Mouse (Mus musculus): ENCODE results near the gene Fli1. TPM values are rescaled to one million over a fixed set of nuclear protein-coding genes. Genes with fewer than 3 reads are reported as not detected.

Gene Fli1
- polyA plus RNA-seq, 1 experiment: not detected

- no peak for TF ChIP-seq POLR2A (IDR thresholded peaks at IDR 0.05; ENCODE audit: insufficient read depth, low read depth, low read length)
- TF ChIP-seq CTCF (IDR thresholded peaks at IDR 0.05; ENCODE audit: insufficient read depth, low read depth, low read length): no peak
- no peaks in the 10 kb centered on the region for H3K4me1 ChIP-seq (ENCODE audit: control insufficient read depth, insufficient read depth, low read length)
- 68% methylated on average over 4 of the region's 4 CpGs for WGBS
- no peak overlapping the region for H3K4me3 ChIP-seq (ENCODE audit: insufficient read depth, low read depth, low read length)
- no peak overlapping the region for H3K27ac ChIP-seq (ENCODE audit: insufficient read depth, low read depth, low read length)
These were observed 31.0 kb upstream of the Fli1 start for GRCm38 (mm10) chr9:32573638-32574037.

GRCm38 (mm10) chr9:32571676-32572075 lies 29.0 kb upstream of the Fli1 start:
- H3K4me3 ChIP-seq (ENCODE audit: insufficient read depth, low read depth, low read length): no peak overlapping the region
- TF ChIP-seq POLR2A (IDR thresholded peaks at IDR 0.05; ENCODE audit: insufficient read depth, low read depth, low read length) (no peak), CTCF (IDR thresholded peaks at IDR 0.05; ENCODE audit: insufficient read depth, low read depth, low read length) (no peak)

GRCm38 (mm10) chr9:32570547-32570946 lies 27.9 kb upstream of the Fli1 start:
- H3K4me1 ChIP-seq (ENCODE audit: control insufficient read depth, insufficient read depth, low read length): no peaks in the 10 kb centered on the region
- H3K27ac ChIP-seq (ENCODE audit: insufficient read depth, low read depth, low read length): no peak overlapping the region
- no peak overlapping the region for H3K4me3 ChIP-seq (ENCODE audit: insufficient read depth, low read depth, low read length)
- TF ChIP-seq POLR2A (IDR thresholded peaks at IDR 0.05; ENCODE audit: insufficient read depth, low read depth, low read length) (no peak), CTCF (IDR thresholded peaks at IDR 0.05; ENCODE audit: insufficient read depth, low read depth, low read length) (no peak)
- 92% methylated on average over 5 of the region's 5 CpGs for WGBS

More at GRCm38 (mm10) chr9:32571676-32572075, 29.0 kb upstream of the Fli1 start:
- Histone ChIP-seq H3K4me1 (ENCODE audit: control insufficient read depth, insufficient read depth, low read length) (no peaks in the 10 kb centered on the region), H3K27ac (ENCODE audit: insufficient read depth, low read depth, low read length) (no peak overlapping the region)
- WGBS: 59% methylated on average over 4 of the region's 4 CpGs

- Histone ChIP-seq H3K4me1 (ENCODE audit: control insufficient read depth, insufficient read depth, low read length) (no peaks in the 10 kb centered on the region), H3K27ac (ENCODE audit: insufficient read depth, low read depth, low read length) (no peak overlapping the region), H3K4me3 (ENCODE audit: insufficient read depth, low read depth, low read length) (no peak overlapping the region)
- no peak for TF ChIP-seq POLR2A (IDR thresholded peaks at IDR 0.05; ENCODE audit: insufficient read depth, low read depth, low read length)
- no peak for TF ChIP-seq CTCF (IDR thresholded peaks at IDR 0.05; ENCODE audit: insufficient read depth, low read depth, low read length)
- 79% methylated on average over 4 of the region's 4 CpGs for whole genome bisulfite sequencing
These were observed 26.6 kb upstream of the Fli1 start for GRCm38 (mm10) chr9:32569261-32569660.

GRCm38 (mm10) chr9:32567603-32568002 lies 24.9 kb upstream of the Fli1 start:
- H3K27ac ChIP-seq (ENCODE audit: insufficient read depth, low read depth, low read length): no peak overlapping the region
- TF ChIP-seq CTCF (IDR thresholded peaks at IDR 0.05; ENCODE audit: insufficient read depth, low read depth, low read length): no peak
- 89% methylated on average over 7 of the region's 7 CpGs for WGBS
- H3K4me3 ChIP-seq (ENCODE audit: insufficient read depth, low read depth, low read length): no peak overlapping the region
- H3K4me1 ChIP-seq (ENCODE audit: control insufficient read depth, insufficient read depth, low read length): no peaks in the 10 kb centered on the region

- H3K27ac ChIP-seq (ENCODE audit: insufficient read depth, low read depth, low read length): no peak overlapping the region
- no peak overlapping the region for H3K4me3 ChIP-seq (ENCODE audit: insufficient read depth, low read depth, low read length)
- 76% methylated on average over 3 of the region's 3 CpGs for WGBS
- TF ChIP-seq CTCF (IDR thresholded peaks at IDR 0.05; ENCODE audit: insufficient read depth, low read depth, low read length) (no peak), POLR2A (IDR thresholded peaks at IDR 0.05; ENCODE audit: insufficient read depth, low read depth, low read length) (no peak)
- no peaks in the 10 kb centered on the region for H3K4me1 ChIP-seq (ENCODE audit: control insufficient read depth, insufficient read depth, low read length)
These were observed 22.6 kb upstream of the Fli1 start for GRCm38 (mm10) chr9:32565309-32565708.

GRCm38 (mm10) chr9:32562837-32563236 lies 20.2 kb upstream of the Fli1 start:
- H3K4me1 ChIP-seq (ENCODE audit: control insufficient read depth, insufficient read depth, low read length): no peaks in the 10 kb centered on the region
- 72% methylated on average over 4 of the region's 4 CpGs for WGBS
- no peak overlapping the region for H3K27ac ChIP-seq (ENCODE audit: insufficient read depth, low read depth, low read length)
- H3K4me3 ChIP-seq (ENCODE audit: insufficient read depth, low read depth, low read length): no peak overlapping the region
- TF ChIP-seq POLR2A (IDR thresholded peaks at IDR 0.05; ENCODE audit: insufficient read depth, low read depth, low read length): no peak
- TF ChIP-seq CTCF (IDR thresholded peaks at IDR 0.05; ENCODE audit: insufficient read depth, low read depth, low read length): no peak

- TF ChIP-seq POLR2A (IDR thresholded peaks at IDR 0.05; ENCODE audit: insufficient read depth, low read depth, low read length): no peak
- TF ChIP-seq CTCF (IDR thresholded peaks at IDR 0.05; ENCODE audit: insufficient read depth, low read depth, low read length): no peak
- WGBS: 62% methylated on average over 9 of the region's 9 CpGs
- H3K27ac ChIP-seq (ENCODE audit: insufficient read depth, low read depth, low read length): no peak overlapping the region
- no peaks in the 10 kb centered on the region for H3K4me1 ChIP-seq (ENCODE audit: control insufficient read depth, insufficient read depth, low read length)
- no peak overlapping the region for H3K4me3 ChIP-seq (ENCODE audit: insufficient read depth, low read depth, low read length)
These were observed 19.7 kb upstream of the Fli1 start for GRCm38 (mm10) chr9:32562409-32562808.

- WGBS: 80% methylated on average over 14 of the region's 14 CpGs
- TF ChIP-seq POLR2A (IDR thresholded peaks at IDR 0.05; ENCODE audit: insufficient read depth, low read depth, low read length) (no peak), CTCF (IDR thresholded peaks at IDR 0.05; ENCODE audit: insufficient read depth, low read depth, low read length) (no peak)
- Histone ChIP-seq H3K4me3 (ENCODE audit: insufficient read depth, low read depth, low read length) (no peak overlapping the region), H3K4me1 (ENCODE audit: control insufficient read depth, insufficient read depth, low read length) (no peaks in the 10 kb centered on the region), H3K27ac (ENCODE audit: insufficient read depth, low read depth, low read length) (no peak overlapping the region)
These were observed 18.7 kb upstream of the Fli1 start for GRCm38 (mm10) chr9:32561190-32561890.

Data from olfactory bulb, adult 2 months (tissue).